8 mouse cellular contexts compared by ENCODE assay signal in genomic region chr11:96902639-96903635, GRCm38 (mm10). TPM values are rescaled to one million over a fixed set of nuclear protein-coding genes. Genes with fewer than 3 reads are reported as not detected.
DNase-seq lines count a peak whose midpoint lies in the region; ATAC-seq and TF ChIP-seq lines count a peak whose summit lies in the region.

No protein-coding gene starts in this region.

- no peak overlapping the region for H3K4me2 ChIP-seq in heart, embryonic 12.5 days
- no peak overlapping the region for H3K4me2 ChIP-seq in embryonic facial prominence, embryonic 13.5 days
- H3K4me2 ChIP-seq in kidney, postnatal 0 days (ENCODE audit: low read length) = no peak overlapping the region
- H3K4me2 ChIP-seq in stomach, embryonic 16.5 days (ENCODE audit: low read depth, low read length) = no peak overlapping the region

- no peak overlapping the region for H3K4me3 ChIP-seq in heart, embryonic 12.5 days
- H3K4me3 ChIP-seq in embryonic facial prominence, embryonic 13.5 days = no peak overlapping the region
- no peak overlapping the region for H3K4me3 ChIP-seq in kidney, postnatal 0 days (replicated peaks; ENCODE audit: low read depth, low read length)
- no peak overlapping the region for H3K4me3 ChIP-seq in stomach, embryonic 16.5 days (replicated peaks; ENCODE audit: low read length)

- H3K4me1 ChIP-seq in heart, embryonic 12.5 days (replicated peaks) = peaks cover 51% of the 10 kb centered on the region
- peaks cover 15% of the 10 kb centered on the region for H3K4me1 ChIP-seq in embryonic facial prominence, embryonic 13.5 days
- peaks cover 14% of the 10 kb centered on the region for H3K4me1 ChIP-seq in kidney, postnatal 0 days (replicated peaks; ENCODE audit: insufficient read depth, low read length)
- H3K4me1 ChIP-seq in stomach, embryonic 16.5 days (ENCODE audit: control insufficient read depth, insufficient read depth, low read length) = peaks cover 10% of the 10 kb centered on the region

- DNase-seq in heart, adult 8-10 months (ENCODE audit: low spot score) = no peak
- peak; percentile 68 for DNase-seq in adipocyte (ENCODE audit: low spot score)
- peak; percentile 73 for DNase-seq in kidney, postnatal 0 days (ENCODE audit: low spot score)
- no peak for DNase-seq in T-cell, adult 2 months (ENCODE audit: low spot score)
- no peak for DNase-seq in frontal cortex, adult 2 months (ENCODE audit: extremely low spot score in 1 of 2, low spot score in 1 of 2)

- ATAC-seq in heart, embryonic 12.5 days (ENCODE audit: insufficient number of reproducible peaks, low FRiP score) = no peak
- no peak for ATAC-seq in embryonic facial prominence, embryonic 13.5 days (ENCODE audit: insufficient number of reproducible peaks, insufficient read depth, low FRiP score, low TSS enrichment, low read depth)
- no peak for ATAC-seq in kidney, postnatal 0 days (replicated peaks; ENCODE audit: low FRiP score, low read depth)
- no peak for ATAC-seq in stomach, embryonic 16.5 days (ENCODE audit: insufficient read depth, low FRiP score)

- no peak for TF ChIP-seq CTCF in kidney, postnatal 0 days (IDR thresholded peaks at IDR 0.05; ENCODE audit: low read depth)

- peak overlapping the region; percentile 8; the same call in 1 of the 2 replicates for H3K27ac ChIP-seq in heart, embryonic 12.5 days (ENCODE audit: poor library complexity, severe bottlenecking)
- no peak overlapping the region; the same call in 1 of the 2 replicates for H3K27ac ChIP-seq in embryonic facial prominence, embryonic 13.5 days
- peak overlapping the region; percentile 58 for H3K27ac ChIP-seq in kidney, postnatal 0 days
- H3K27ac ChIP-seq in stomach, embryonic 16.5 days (ENCODE audit: low read length) = 0 out of 2 replicates have a peak overlapping the region, but pooled peaks have one; percentile 13

- peaks cover 12% of the 10 kb centered on the region for H3K27me3 ChIP-seq in heart, embryonic 12.5 days (replicated peaks)
- H3K27me3 ChIP-seq in embryonic facial prominence, embryonic 13.5 days = no peaks in the 10 kb centered on the region
- H3K27me3 ChIP-seq in kidney, postnatal 0 days (ENCODE audit: insufficient read depth, low read length) = no peaks in the 10 kb centered on the region
- H3K27me3 ChIP-seq in stomach, embryonic 16.5 days (ENCODE audit: control insufficient read depth, insufficient read depth, low read length) = no peaks in the 10 kb centered on the region

- H3K36me3 ChIP-seq in heart, embryonic 12.5 days = peaks cover 8% of the 10 kb centered on the region
- H3K36me3 ChIP-seq in embryonic facial prominence, embryonic 13.5 days = peaks cover 13% of the 10 kb centered on the region
- peaks cover 11% of the 10 kb centered on the region; the same call in 1 of the 2 replicates for H3K36me3 ChIP-seq in kidney, postnatal 0 days (ENCODE audit: insufficient read depth, low read length)
- no peaks in the 10 kb centered on the region for H3K36me3 ChIP-seq in stomach, embryonic 16.5 days (ENCODE audit: control insufficient read depth, insufficient read depth, low read length)

- peak overlapping the region; percentile 21; the same call in 1 of the 2 replicates for H3K9ac ChIP-seq in heart, embryonic 12.5 days
- H3K9ac ChIP-seq in embryonic facial prominence, embryonic 13.5 days = 0 out of 2 replicates have a peak overlapping the region, but pooled peaks have one; percentile 44
- H3K9ac ChIP-seq in kidney, postnatal 0 days (ENCODE audit: low read depth, low read length) = no peak overlapping the region
- no peak overlapping the region for H3K9ac ChIP-seq in stomach, embryonic 16.5 days (ENCODE audit: low read length)

- WGBS in heart, embryonic 12.5 days = 32% methylated on average over 16 of the region's 16 CpGs
- WGBS in embryonic facial prominence, embryonic 13.5 days = 22% methylated on average over 16 of the region's 16 CpGs
- WGBS in kidney, postnatal 0 days = 14% methylated on average over 16 of the region's 16 CpGs
- 21% methylated on average over 16 of the region's 16 CpGs for WGBS in stomach, embryonic 16.5 days

- no peaks in the 10 kb centered on the region for H3K9me3 ChIP-seq in heart, embryonic 12.5 days (replicated peaks)
- no peaks in the 10 kb centered on the region for H3K9me3 ChIP-seq in embryonic facial prominence, embryonic 13.5 days
- no peaks in the 10 kb centered on the region for H3K9me3 ChIP-seq in kidney, postnatal 0 days (replicated peaks; ENCODE audit: low read length)
- H3K9me3 ChIP-seq in stomach, embryonic 16.5 days (replicated peaks; ENCODE audit: control insufficient read depth, low read length) = no peaks in the 10 kb centered on the region

RNA-seq across cellular contexts. Expression of gene Cdk5rap3, which starts 13.4 kb away (rescaled TPM):
- polyA plus RNA-seq in heart, embryonic 12.5 days (2016; fragmentation: Nextera tagmentation; extraction: Ambion mirVana) = 52.3 and 58.0 TPM in 2 replicates
- total RNA-seq in heart, adult 8-10 months (2022) = 10 to 100 TPM; 20.4 to 25.7 (median 22.7) TPM
- polyA plus RNA-seq in embryonic facial prominence, embryonic 13.5 days (2015; fragmentation: Nextera tagmentation; extraction: Ambion mirVana) = 89.4 and 94.8 TPM in 2 replicates
- 77.8 and 81.6 TPM in 2 replicates for polyA plus RNA-seq in kidney, postnatal 0 days (2015; fragmentation: Nextera tagmentation; extraction: Ambion mirVana)
- 68.7 and 75.0 TPM in 2 replicates for polyA plus RNA-seq in stomach, embryonic 16.5 days (2015; fragmentation: Nextera tagmentation; extraction: Ambion mirVana)
- polyA plus RNA-seq in frontal cortex, adult 2 months (2012; rRNA removed) = 37.8 and 45.8 TPM in 2 replicates

RNA-seq across cellular contexts. Expression of gene Prr15l, which starts 25.0 kb away (rescaled TPM):
- polyA plus RNA-seq in heart, embryonic 12.5 days (2016; fragmentation: Nextera tagmentation; extraction: Ambion mirVana) = 0.46 and 0.51 TPM in 2 replicates
- total RNA-seq in heart, adult 8-10 months (2022) = 1 to 10 TPM; 1.1 to 1.7 (median 1.5) TPM
- 2.4 and 3.4 TPM in 2 replicates for polyA plus RNA-seq in embryonic facial prominence, embryonic 13.5 days (2015; fragmentation: Nextera tagmentation; extraction: Ambion mirVana)
- polyA plus RNA-seq in kidney, postnatal 0 days (2015; fragmentation: Nextera tagmentation; extraction: Ambion mirVana) = 76.5 and 88.2 TPM in 2 replicates
- 70.8 and 81.7 TPM in 2 replicates for polyA plus RNA-seq in stomach, embryonic 16.5 days (2015; fragmentation: Nextera tagmentation; extraction: Ambion mirVana)
- polyA plus RNA-seq in frontal cortex, adult 2 months (2012; rRNA removed) = not detected in 2 replicates

RNA-seq across cellular contexts. Expression of gene Pnpo, which starts 40.8 kb away (rescaled TPM):
- polyA plus RNA-seq in heart, embryonic 12.5 days (2016; fragmentation: Nextera tagmentation; extraction: Ambion mirVana) = 37.7 and 40.5 TPM in 2 replicates
- total RNA-seq in heart, adult 8-10 months (2022) = 10 to 100 TPM; 14.9 to 16.6 (median 16.1) TPM
- polyA plus RNA-seq in embryonic facial prominence, embryonic 13.5 days (2015; fragmentation: Nextera tagmentation; extraction: Ambion mirVana) = 19.9 and 27.9 TPM in 2 replicates
- 31.7 and 33.2 TPM in 2 replicates for polyA plus RNA-seq in kidney, postnatal 0 days (2015; fragmentation: Nextera tagmentation; extraction: Ambion mirVana)
- polyA plus RNA-seq in stomach, embryonic 16.5 days (2015; fragmentation: Nextera tagmentation; extraction: Ambion mirVana) = 70.7 and 76.8 TPM in 2 replicates
- 34.9 and 35.9 TPM in 2 replicates for polyA plus RNA-seq in frontal cortex, adult 2 months (2012; rRNA removed)

RNA-seq across cellular contexts. Expression of gene Copz2, which starts 53.3 kb away (rescaled TPM):
- 105 TPM in 2 replicates for polyA plus RNA-seq in heart, embryonic 12.5 days (2016; fragmentation: Nextera tagmentation; extraction: Ambion mirVana)
- 10 to 100 TPM; 36.0 to 43.5 (median 41.1) TPM for total RNA-seq in heart, adult 8-10 months (2022)
- polyA plus RNA-seq in embryonic facial prominence, embryonic 13.5 days (2015; fragmentation: Nextera tagmentation; extraction: Ambion mirVana) = 123 and 125 TPM in 2 replicates
- polyA plus RNA-seq in kidney, postnatal 0 days (2015; fragmentation: Nextera tagmentation; extraction: Ambion mirVana) = 125 TPM in 2 replicates
- polyA plus RNA-seq in stomach, embryonic 16.5 days (2015; fragmentation: Nextera tagmentation; extraction: Ambion mirVana) = 124 and 136 TPM in 2 replicates
- polyA plus RNA-seq in frontal cortex, adult 2 months (2012; rRNA removed) = 13.3 and 16.2 TPM in 2 replicates

Comparison
In these comparisons a context has a peak if more than half of its experiments do, and no peak if none do; other contexts are left out.
1. H3K9ac ChIP-seq: peak in heart, embryonic 12.5 days (single experiment) and embryonic facial prominence, embryonic 13.5 days (single experiment); none in kidney, postnatal 0 days (single experiment) and stomach, embryonic 16.5 days (single experiment).
2. DNase-seq: peak in adipocyte (single experiment) and kidney, postnatal 0 days (single experiment); none in heart, adult 8-10 months (single experiment), T-cell, adult 2 months (single experiment) and frontal cortex, adult 2 months (0 of 2).
3. RNA of gene Prr15l, which starts 25.0 kb away (polyA plus RNA-seq): 76.5 to 88.2 TPM in kidney, postnatal 0 days and 70.8 to 81.7 TPM in stomach, embryonic 16.5 days; 2.4 to 3.4 TPM in embryonic facial prominence, embryonic 13.5 days, 0.46 to 0.51 TPM in heart, embryonic 12.5 days and not detected in frontal cortex, adult 2 months; every median in the first group is over 10 times any median in the second.